9 mouse cellular contexts compared by ENCODE assay signal in the genomic region with DNA sequence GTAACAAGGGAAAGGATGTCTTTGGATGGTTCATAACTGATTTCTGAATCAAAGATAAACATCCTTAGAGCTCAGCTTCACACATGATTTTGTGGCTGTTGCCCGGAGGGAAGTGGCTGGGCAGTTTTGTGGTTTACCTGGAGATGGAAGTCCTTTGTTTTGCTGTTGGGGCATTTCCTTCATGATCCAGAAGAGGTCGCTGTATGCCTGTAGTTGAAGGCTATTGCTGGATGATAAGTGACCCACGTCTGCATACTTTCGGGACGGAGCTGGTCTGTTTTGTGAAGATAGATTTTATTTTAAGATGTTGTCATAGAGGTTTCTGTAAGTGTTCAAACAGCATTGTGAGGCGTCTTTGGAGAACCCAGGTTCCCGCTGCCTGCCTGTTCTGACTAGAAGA.
DNase-seq lines count a peak whose midpoint lies in the region; ATAC-seq and TF ChIP-seq lines count a peak whose summit lies in the region.
"Had no signal": no experiment of that assay in that cellular context is flagged by ENCODE, and none has a peak within 500 bp of the region (broad histone marks: within the 10 kb centered on the region; RNA-seq: fewer than 3 reads in every experiment).

No protein-coding gene starts in this region.

- no peaks in the 10 kb centered on the region for H3K27me3 ChIP-seq in heart, adult 2 months (ENCODE audit: control insufficient read depth, insufficient read depth, low read length)
- H3K27me3 ChIP-seq in heart, embryonic 12.5 days (replicated peaks): no peaks in the 10 kb centered on the region
- no peaks in the 10 kb centered on the region for H3K27me3 ChIP-seq in midbrain, embryonic 15.5 days (replicated peaks)
- H3K27me3 ChIP-seq: limb, embryonic 12.5 days had no signal

- H3K4me2 ChIP-seq in heart, embryonic 12.5 days: no peak overlapping the region
- no peak overlapping the region for H3K4me2 ChIP-seq in midbrain, embryonic 15.5 days
- H3K4me2 ChIP-seq: limb, embryonic 12.5 days had no signal

- WGBS in heart, adult 2 months: 28% methylated on average over 7 of the region's 7 CpGs
- 44% methylated on average over 7 of the region's 7 CpGs for WGBS in heart, embryonic 12.5 days
- WGBS in midbrain, embryonic 15.5 days: 28% methylated on average over 7 of the region's 7 CpGs

- no peak overlapping the region for H3K9ac ChIP-seq in heart, adult 2 months (ENCODE audit: low read depth, low read length)
- H3K9ac ChIP-seq in heart, embryonic 12.5 days: no peak overlapping the region
- H3K9ac ChIP-seq in midbrain, embryonic 15.5 days: no peak overlapping the region
- H3K9ac ChIP-seq: limb, embryonic 12.5 days had no signal

- no peak overlapping the region for H3K4me3 ChIP-seq in heart, adult 2 months
- H3K4me3 ChIP-seq in heart, embryonic 12.5 days: no peak overlapping the region
- no peak overlapping the region for H3K4me3 ChIP-seq in left cerebral cortex, adult 2 months
- H3K4me3 ChIP-seq in midbrain, embryonic 15.5 days: no peak overlapping the region
- H3K4me3 ChIP-seq: limb, embryonic 12.5 days had no signal

- no peaks in the 10 kb centered on the region for H3K36me3 ChIP-seq in heart, adult 2 months (ENCODE audit: control insufficient read depth, insufficient read depth, low read length)
- no peaks in the 10 kb centered on the region for H3K36me3 ChIP-seq in heart, embryonic 12.5 days
- no peaks in the 10 kb centered on the region for H3K36me3 ChIP-seq in midbrain, embryonic 15.5 days (replicated peaks)
- H3K36me3 ChIP-seq: limb, embryonic 12.5 days had no signal

- peak; percentile 37 to 40 for DNase-seq in heart, adult 2 months
- DNase-seq in T-cell, adult 2 months (ENCODE audit: low spot score): peak; percentile 2
- DNase-seq in cerebellum, postnatal 4 days (ENCODE audit: low spot score in 2 of 2): peak; percentile 38 to 71
- DNase-seq in left cerebral cortex, adult 2 months (ENCODE audit: extremely low spot score in 1 of 2, low spot score in 2 of 2): peak; percentile 57 to 64
- DNase-seq in thymus, postnatal 14 days: peak; percentile 17

- intact Hi-C loops in heart, adult 2 months (cut with DNase I): loop anchor here (2.0 to 5.0 kb wide), 3 partner anchors 142 to 1300 kb away; no protein-coding TSS in a partner anchor
- intact Hi-C loops in left cerebral cortex, adult 2 months (cut with DNase I): loop anchor here (1.0 to 5.0 kb wide), 4 partner anchors 77 to 1357 kb away; no protein-coding TSS in a partner anchor

- no peak overlapping the region for H3K27ac ChIP-seq in heart, adult 2 months
- H3K27ac ChIP-seq in heart, embryonic 12.5 days (ENCODE audit: poor library complexity, severe bottlenecking): no peak overlapping the region
- H3K27ac ChIP-seq in left cerebral cortex, adult 2 months: no peak overlapping the region
- H3K27ac ChIP-seq in midbrain, embryonic 15.5 days: peak overlapping the region; percentile 48
- H3K27ac ChIP-seq: limb, embryonic 12.5 days had no signal

- H3K79me2 ChIP-seq in heart, adult 2 months (replicated peaks; ENCODE audit: control insufficient read depth, insufficient read depth, low read length): no peaks in the 10 kb centered on the region; the same call in 1 of the 2 replicates

- TF ChIP-seq POLR2A in heart, adult 2 months (IDR thresholded peaks at IDR 0.05; ENCODE audit: insufficient read depth, low read depth, low read length): no peak

- TF ChIP-seq EP300 in heart, adult 2 months (IDR thresholded peaks at IDR 0.05; ENCODE audit: insufficient read depth, low read depth, low read length): 0 out of 2 replicates have a peak, but pooled peaks have one; percentile 23

- H3K4me1 ChIP-seq in heart, adult 2 months (ENCODE audit: control insufficient read depth, insufficient read depth, low read length): peaks cover 3% of the 10 kb centered on the region
- H3K4me1 ChIP-seq in heart, embryonic 12.5 days (replicated peaks): peaks cover 46% of the 10 kb centered on the region
- H3K4me1 ChIP-seq in midbrain, embryonic 15.5 days: peaks cover 56% of the 10 kb centered on the region

- ATAC-seq in heart, embryonic 12.5 days (ENCODE audit: insufficient number of reproducible peaks, low FRiP score): no peak
- ATAC-seq in hematopoietic stem cell, adult 5-6 weeks (replicated peaks in 1 of 2; ENCODE audit: insufficient read depth in 1 of 2, low FRiP score in 2 of 2, low TSS enrichment in 1 of 2, low read depth in 1 of 2, poor library complexity in 2 of 2, severe bottlenecking in 2 of 2): peak; percentile 64 to 73
- ATAC-seq in midbrain, embryonic 15.5 days (replicated peaks): peak; percentile 35

- no peaks in the 10 kb centered on the region for H3K9me3 ChIP-seq in heart, embryonic 12.5 days (replicated peaks)
- no peaks in the 10 kb centered on the region for H3K9me3 ChIP-seq in midbrain, embryonic 15.5 days
- H3K9me3 ChIP-seq: limb, embryonic 12.5 days had no signal

- peak; percentile 81 for TF ChIP-seq CTCF in heart, adult 2 months (IDR thresholded peaks at IDR 0.05)
- peak; percentile 79 for TF ChIP-seq CTCF in left cerebral cortex, adult 2 months (IDR thresholded peaks at IDR 0.05)

Comparison
In these comparisons a context has a peak if more than half of its experiments do, and no peak if none do; other contexts are left out.
1. DNase-seq: peak in every context shown above with its lines; median percentile 60 in left cerebral cortex, adult 2 months; 54 in cerebellum, postnatal 4 days; 38 in heart, adult 2 months; 17 in thymus, postnatal 14 days; 2 in T-cell, adult 2 months.